Mouse (Mus musculus) left cerebral cortex, adult 11 months (tissue): ENCODE results near the gene Kpna7.

Source experiments
- DNase-seq: peaks from one replicate; pipeline ENCODE4 v3.0.0; 2022; ENCODE audit warnings: low spot score

Gene Kpna7

GRCm38 (mm10) chr5:144963817-144964261 is 120.0 kb downstream of the Kpna7 start:
- DNase-seq = peak; percentile 66

GRCm38 (mm10) chr5:144963401-144963800 is 120.4 kb downstream of the Kpna7 start:
- DNase-seq = no peak

- DNase-seq = no peak
Observed at GRCm38 (mm10) chr5:144958271-144958670, 125.6 kb downstream of the Kpna7 start.

- DNase-seq = no peak
Observed at GRCm38 (mm10) chr5:144954432-144954831, 129.4 kb downstream of the Kpna7 start.

GRCm38 (mm10) chr5:144952592-144952991 is 131.2 kb downstream of the Kpna7 start:
- DNase-seq = no peak

- no peak for DNase-seq
Observed at GRCm38 (mm10) chr5:144950428-144951051, 133.3 kb downstream of the Kpna7 start.

- DNase-seq = no peak
Observed at GRCm38 (mm10) chr5:144949856-144950255, 134.0 kb downstream of the Kpna7 start.

GRCm38 (mm10) chr5:144948422-144948821 is 135.4 kb downstream of the Kpna7 start:
- no peak for DNase-seq

GRCm38 (mm10) chr5:144948002-144948401 is 135.8 kb downstream of the Kpna7 start:
- no peak for DNase-seq

- no peak for DNase-seq
Observed at GRCm38 (mm10) chr5:144946032-144946431, 137.8 kb downstream of the Kpna7 start.

GRCm38 (mm10) chr5:144944932-144945331 is 138.9 kb downstream of the Kpna7 start:
- DNase-seq = no peak

- no peak for DNase-seq
Observed at GRCm38 (mm10) chr5:144944370-144944769, 139.5 kb downstream of the Kpna7 start.

- DNase-seq = no peak
Observed at GRCm38 (mm10) chr5:144943346-144943745, 140.5 kb downstream of the Kpna7 start.

GRCm38 (mm10) chr5:144942431-144942830 is 141.4 kb downstream of the Kpna7 start:
- no peak for DNase-seq

GRCm38 (mm10) chr5:144940904-144941303 is 142.9 kb downstream of the Kpna7 start:
- no peak for DNase-seq

GRCm38 (mm10) chr5:144937304-144937703 is 146.5 kb downstream of the Kpna7 start:
- DNase-seq = no peak
